Mouse (Mus musculus): ENCODE measurements around the gene Ap2s1.

GRCm38 (mm10) chr7:16775888-16776287 is 37.7 kb downstream of the Ap2s1 start:
- TF ChIP-seq CTCF (conservative IDR thresholded peaks at IDR 0.05; ENCODE audit: low read length) (no peak), NANOG (IDR thresholded peaks at IDR 0.05; ENCODE audit: borderline replicate concordance, low read length) (no peak)
